ENCODE assay signal across 7 mouse cellular contexts in genomic region chr3:54815292-54815691, GRCm38 (mm10). TPM values are rescaled to one million over a fixed set of nuclear protein-coding genes. Genes with fewer than 3 reads are reported as not detected.
DNase-seq lines count a peak whose midpoint lies in the region; ATAC-seq and TF ChIP-seq lines count a peak whose summit lies in the region.

No protein-coding gene starts in this region.

- H3K4me1 ChIP-seq in ES-Bruce4 (ENCODE audit: control insufficient read depth, insufficient read depth, low read length), result no peaks in the 10 kb centered on the region
- H3K4me1 ChIP-seq in liver, embryonic 14.5 days (replicated peaks; ENCODE audit: control insufficient read depth in 2 of 2, insufficient read depth in 2 of 2, low read length in 1 of 2), result no peaks in the 10 kb centered on the region; a peak in 1 of 4 replicates

- intact Hi-C loops in left cerebral cortex, adult 2 months (cut with DNase I), result loop anchor here (1.0 to 5.0 kb wide), 2 partner anchors 80 to 102 kb away; partner anchors contain the start of genes Alg5, Exosc8 and Sertm1
- intact Hi-C loops in left cerebral cortex, postnatal 36 days (cut with DNase I), result loop anchor here (10.0 kb wide), 1 partner anchor 100 kb away; the partner anchor contains the start of gene Sertm1
- intact Hi-C loops in gastrocnemius, postnatal 14 days (cut with DNase I; ENCODE audit: low total_unique reads), result no loop called here

- no peak overlapping the region for H3K27ac ChIP-seq in left cerebral cortex, adult 2 months
- no peak overlapping the region for H3K27ac ChIP-seq in ES-Bruce4 (ENCODE audit: insufficient read depth, low read length)
- no peak overlapping the region for H3K27ac ChIP-seq in liver, embryonic 14.5 days

- TF ChIP-seq CTCF in left cerebral cortex, adult 2 months (IDR thresholded peaks at IDR 0.05), result peak; percentile 73
- peak; percentile 96 for TF ChIP-seq CTCF in ES-Bruce4 (IDR thresholded peaks at IDR 0.05; ENCODE audit: low read depth, low read length)
- TF ChIP-seq CTCF in liver, embryonic 14.5 days (IDR thresholded peaks at IDR 0.05; ENCODE audit: low read depth), result peak; percentile 76

- H3K4me2 ChIP-seq in liver, embryonic 14.5 days (ENCODE audit: low read depth), result no peak overlapping the region

- H3K4me3 ChIP-seq in left cerebral cortex, adult 2 months, result no peak overlapping the region
- H3K4me3 ChIP-seq in ES-Bruce4 (ENCODE audit: low read depth, low read length), result no peak overlapping the region
- no peak overlapping the region for H3K4me3 ChIP-seq in liver, embryonic 14.5 days (ENCODE audit: insufficient read depth in 1 of 2, low read depth in 2 of 2, low read length in 2 of 2)

- no peak for TF ChIP-seq EP300 in ES-Bruce4 (IDR thresholded peaks at IDR 0.05; ENCODE audit: insufficient read depth, low read depth, low read length)
- TF ChIP-seq EP300 in liver, embryonic 14.5 days (IDR thresholded peaks at IDR 0.05; ENCODE audit: low read depth), result no peak

- no peaks in the 10 kb centered on the region for H3K9me3 ChIP-seq in ES-Bruce4 (replicated peaks; ENCODE audit: control insufficient read depth, insufficient read depth, low read length, poor library complexity, severe bottlenecking)
- H3K9me3 ChIP-seq in liver, embryonic 14.5 days (ENCODE audit: control insufficient read depth, low read length), result no peaks in the 10 kb centered on the region

- H3K27me3 ChIP-seq in ES-Bruce4 (ENCODE audit: control insufficient read depth, insufficient read depth, low read length, poor library complexity, severe bottlenecking), result no peaks in the 10 kb centered on the region
- H3K27me3 ChIP-seq in liver, embryonic 14.5 days (ENCODE audit: control insufficient read depth, insufficient read depth, low read length), result no peaks in the 10 kb centered on the region

- H3K36me3 ChIP-seq in ES-Bruce4 (ENCODE audit: control insufficient read depth, insufficient read depth, low read length, poor library complexity, severe bottlenecking), result no peaks in the 10 kb centered on the region
- H3K36me3 ChIP-seq in liver, embryonic 14.5 days (replicated peaks; ENCODE audit: control insufficient read depth, insufficient read depth, low read depth), result no peaks in the 10 kb centered on the region

- no peak for ATAC-seq in liver, embryonic 14.5 days (ENCODE audit: insufficient read depth)

- TF ChIP-seq POLR2A in ES-Bruce4 (IDR thresholded peaks at IDR 0.05; ENCODE audit: insufficient read depth, low read length), result no peak

- DNase-seq in left cerebral cortex, adult 2 months (ENCODE audit: extremely low spot score in 1 of 2, low spot score in 2 of 2), result no peak
- DNase-seq in left cerebral cortex, postnatal 36 days (ENCODE audit: low spot score in 2 of 2), result no peak
- DNase-seq in adipocyte (ENCODE audit: low spot score), result peak; percentile 67
- peak; percentile 30 for DNase-seq in gastrocnemius, postnatal 14 days
- peak in 1 of 3 experiments; percentile 38 for DNase-seq in liver, embryonic 14.5 days (ENCODE audit: low read depth in 3 of 3, low spot score in 3 of 3)
- peak; percentile 16 to 65 for DNase-seq in spleen, postnatal 10 days (ENCODE audit: low spot score in 2 of 2)

- 21% methylated on average over 3 of the region's 3 CpGs for WGBS in liver, embryonic 14.5 days (ENCODE audit: insufficient replicate concordance)

- H3K9ac ChIP-seq in ES-Bruce4 (ENCODE audit: low read depth, poor library complexity, severe bottlenecking), result no peak overlapping the region
- no peak overlapping the region for H3K9ac ChIP-seq in liver, embryonic 14.5 days (replicated peaks)

RNA-seq across cellular contexts. Expression of gene Rfxap, which starts 7.7 kb away (rescaled TPM):
- total RNA-seq in left cerebral cortex, adult 2 months (2021), result 10 to 100 TPM; 47.9 to 49.5 TPM
- 10 to 100 TPM; 47.1 to 50.2 TPM for total RNA-seq in left cerebral cortex, postnatal 36 days (2021)
- polyA plus RNA-seq in ES-Bruce4 (2011; ENCODE audit: insufficient read depth, insufficient read length, low read depth, missing spikeins), result 14.3 and 19.5 TPM in 2 replicates
- total RNA-seq in gastrocnemius, postnatal 14 days (2021), result 10 to 100 TPM; 23.0 to 23.7 TPM
- 7.9 and 16.4 TPM in 2 replicates for polyA plus RNA-seq in liver, embryonic 14.5 days (2012; rRNA removed)
- polyA plus RNA-seq in liver, embryonic 14.5 days (2014; fragmentation: Nextera tagmentation; extraction: Ambion mirVana), result 15.2 and 17.3 TPM in 2 replicates

RNA-seq across cellular contexts. Expression of gene Smad9, which starts 59.9 kb away (rescaled TPM):
- 1 to 10 TPM; 7.8 to 9.4 TPM for total RNA-seq in left cerebral cortex, adult 2 months (2021)
- 1 to 10 TPM; 7.3 to 8.1 TPM for total RNA-seq in left cerebral cortex, postnatal 36 days (2021)
- polyA plus RNA-seq in ES-Bruce4 (2011; ENCODE audit: insufficient read depth, insufficient read length, low read depth, missing spikeins), result 0.17 TPM in 1 of 2 replicates, not detected in the other
- under 1 TPM; 0.11 to 0.39 TPM for total RNA-seq in gastrocnemius, postnatal 14 days (2021)
- polyA plus RNA-seq in liver, embryonic 14.5 days (2012; rRNA removed), result 0.05 and 0.07 TPM in 2 replicates
- polyA plus RNA-seq in liver, embryonic 14.5 days (2014; fragmentation: Nextera tagmentation; extraction: Ambion mirVana), result 0.04 TPM in 1 of 2 replicates, not detected in the other

Comparison
In these comparisons a context has a peak if more than half of its experiments do, and no peak if none do; other contexts are left out.
1. DNase-seq: peak in adipocyte (single experiment), gastrocnemius, postnatal 14 days (single experiment) and spleen, postnatal 10 days (2 of 2); none in left cerebral cortex, adult 2 months (0 of 2) and left cerebral cortex, postnatal 36 days (0 of 2).
2. RNA of gene Smad9, which starts 59.9 kb away (total RNA-seq): 7.8 to 9.4 TPM in left cerebral cortex, adult 2 months and 7.3 to 8.1 TPM in left cerebral cortex, postnatal 36 days; 0.11 to 0.39 TPM in gastrocnemius, postnatal 14 days; every median in the first group is over 4 times any median in the second.
3. Peak in every context shown above with its lines, with median percentiles within 50 percentile points of each other: CTCF ChIP-seq.